Mouse (Mus musculus) lung, postnatal 14 days (tissue): ENCODE measurements around the gene Grem2.
A peak's percentile ranks its signal among the peaks of the same experiment; 100 is the strongest.

ENCODE experiments used
- DNase-seq: peaks from one replicate; pipeline ENCODE4 v3.0.0; 2021

Grem2 gene

DNA sequence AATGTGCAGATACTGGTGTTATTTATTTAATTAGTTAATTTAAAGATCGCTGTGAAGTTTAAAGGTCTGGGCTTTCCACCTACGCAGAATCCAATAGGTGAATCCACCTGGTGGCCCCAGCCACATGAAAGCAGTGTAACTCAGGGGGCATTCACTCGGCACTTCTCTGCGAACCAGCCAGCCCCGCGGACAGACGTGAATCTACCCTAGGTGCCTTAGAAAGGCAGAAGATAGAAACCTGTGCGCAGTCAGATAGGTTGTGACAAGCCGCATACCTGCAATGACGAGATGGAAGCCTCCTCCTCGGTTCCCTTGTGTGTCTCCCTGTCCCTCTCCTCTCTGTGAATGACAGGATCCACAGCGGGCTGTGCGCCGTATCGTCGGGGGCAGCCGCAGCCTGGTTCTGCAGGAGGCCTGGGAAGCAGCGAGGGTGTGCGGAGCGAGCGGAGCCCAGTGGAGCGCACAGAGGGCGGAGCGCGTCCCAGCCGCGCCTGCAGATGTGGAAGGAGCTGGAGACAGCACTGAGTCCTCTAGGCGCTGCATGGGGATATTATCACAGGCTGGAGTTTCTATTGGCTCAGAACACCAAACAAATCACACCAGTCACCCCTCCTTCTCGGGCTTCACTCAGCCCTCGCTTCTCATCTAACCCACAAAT is at the start of gene Grem2:
Gene Grem2 (minus strand): TSS at position 522 of the 658 bp plus-strand sequence.
- peak; percentile 53 for DNase-seq

DNA sequence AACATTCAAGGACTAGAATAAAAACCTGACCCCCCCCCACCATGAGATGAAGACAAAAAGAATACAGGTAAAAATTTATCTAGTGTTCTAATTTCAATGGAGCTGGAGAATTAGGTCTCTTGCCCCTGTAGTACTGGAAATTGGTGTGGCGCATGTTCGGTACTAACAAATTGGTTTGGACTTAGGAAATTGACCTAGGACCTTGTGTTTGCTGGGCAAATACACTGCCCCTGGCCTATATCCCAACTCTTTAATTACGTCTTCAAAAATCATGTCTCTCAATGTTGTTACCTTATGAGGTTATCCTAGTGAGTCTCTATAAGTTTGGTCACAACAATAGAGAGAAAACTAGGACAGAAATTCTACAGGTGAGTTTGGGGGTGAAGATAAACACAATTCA is 38.2 kb upstream of the Grem2 start:
- DNase-seq: no peak

DNA sequence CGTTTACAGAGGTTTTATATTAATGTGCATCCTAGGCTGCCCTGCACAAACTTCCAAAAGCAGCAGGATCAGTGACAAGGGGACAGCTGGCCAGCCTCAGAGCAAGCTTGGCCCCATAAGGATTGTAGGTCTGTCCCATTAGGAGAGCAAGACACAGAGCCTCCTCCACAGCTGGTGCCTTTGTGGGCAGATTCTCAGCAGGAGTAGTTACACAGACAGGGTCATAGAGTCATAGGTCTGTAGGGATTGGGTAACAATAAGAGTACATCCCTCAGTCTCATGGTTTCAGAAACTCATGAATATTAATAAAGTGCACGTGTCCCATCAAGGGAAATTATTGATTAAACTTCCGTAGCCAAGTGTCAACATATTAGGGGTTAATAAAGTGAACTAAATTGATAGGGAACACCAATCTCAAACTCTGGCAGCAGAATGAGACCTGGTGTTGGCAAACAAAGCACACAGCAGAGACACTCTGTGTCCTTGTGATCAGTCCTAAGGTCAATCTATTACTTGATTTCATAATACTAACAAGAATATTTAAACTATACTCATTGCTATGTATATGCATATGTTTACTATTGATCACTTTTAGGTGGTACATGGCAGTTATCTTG is 9.5 kb upstream of the Grem2 start:
- no peak for DNase-seq

DNA sequence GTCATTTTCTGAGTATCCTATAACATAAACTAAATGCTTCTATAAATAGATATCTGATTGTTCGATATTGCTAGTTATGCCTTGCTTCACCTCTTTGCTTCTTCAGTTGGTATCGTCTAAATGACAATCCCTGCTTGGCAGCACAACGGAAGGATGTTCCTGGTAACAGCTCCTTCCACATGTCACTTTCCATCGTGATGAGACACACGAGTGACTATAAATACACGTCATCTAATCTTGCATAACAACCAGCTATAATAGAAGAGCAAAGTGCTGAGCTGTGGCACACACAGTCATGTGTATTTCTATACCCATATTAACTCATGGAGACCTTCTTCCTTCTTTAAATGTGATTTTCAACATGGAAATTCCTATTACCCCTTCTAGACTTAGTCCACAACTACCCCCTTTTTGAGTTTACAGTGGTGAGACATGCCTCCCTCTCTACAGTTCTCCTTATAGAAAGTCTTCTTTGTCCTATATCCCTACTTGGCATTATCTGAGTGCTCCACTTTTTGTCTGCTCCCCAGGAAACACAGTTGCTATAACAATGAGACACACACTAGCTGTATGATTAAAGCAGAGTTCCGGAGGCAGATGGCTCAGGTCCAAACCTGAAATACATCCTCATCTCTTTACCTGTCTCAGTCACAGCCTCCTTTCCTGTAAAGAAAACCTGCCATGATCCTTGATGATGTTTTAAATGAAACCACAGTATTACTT is 8.0 kb upstream of the Grem2 start:
- no peak for DNase-seq

DNA sequence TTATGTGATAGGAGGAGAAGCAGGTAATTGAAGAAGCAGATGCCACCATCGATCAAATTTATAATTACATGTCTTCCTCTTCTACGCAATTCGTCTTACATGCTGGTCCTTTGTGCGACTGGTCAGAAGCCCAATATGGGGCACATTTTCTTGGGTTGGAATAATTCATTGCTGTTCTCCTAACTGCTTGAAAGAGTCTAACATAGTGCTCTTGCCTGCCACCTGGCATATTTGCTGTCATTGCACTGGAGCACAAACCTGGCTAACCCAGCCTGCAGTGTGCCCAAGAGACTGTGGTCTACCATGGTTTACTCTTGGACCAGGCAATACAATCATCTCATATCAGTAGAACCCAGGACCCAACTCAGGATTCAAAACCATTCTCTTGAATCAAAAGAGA is 2.7 kb downstream of the Grem2 start:
- DNase-seq: no peak

DNA sequence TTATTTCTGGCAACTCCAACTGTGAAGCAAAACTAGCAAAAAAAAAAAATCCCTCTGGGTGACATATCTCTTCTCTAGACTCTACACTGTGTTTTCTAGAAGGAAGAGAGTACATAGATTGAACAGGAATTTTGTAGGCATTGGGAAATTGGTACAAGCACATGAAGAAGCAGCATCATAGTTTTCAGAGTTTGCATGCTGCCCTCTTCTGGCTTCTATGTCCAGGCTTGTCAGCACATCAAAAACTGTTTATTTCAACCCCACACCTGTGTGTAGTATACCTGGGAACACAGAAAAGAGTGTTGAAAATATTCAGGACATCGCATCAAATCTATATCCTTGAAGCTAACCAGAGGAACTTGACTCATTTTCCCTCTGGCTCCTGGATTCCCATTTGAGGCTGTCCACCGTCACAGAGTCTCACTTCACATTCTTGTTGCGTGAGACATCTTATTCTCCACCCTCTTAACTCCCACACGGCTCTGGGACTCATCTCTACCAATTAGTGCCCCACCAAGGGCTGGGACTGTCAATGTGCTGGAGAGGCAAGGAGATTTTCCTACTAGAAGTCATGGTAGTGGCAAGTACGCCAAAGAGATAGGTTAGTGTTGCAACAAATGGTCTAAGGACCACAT is 3.3 kb downstream of the Grem2 start:
- DNase-seq: no peak

DNA sequence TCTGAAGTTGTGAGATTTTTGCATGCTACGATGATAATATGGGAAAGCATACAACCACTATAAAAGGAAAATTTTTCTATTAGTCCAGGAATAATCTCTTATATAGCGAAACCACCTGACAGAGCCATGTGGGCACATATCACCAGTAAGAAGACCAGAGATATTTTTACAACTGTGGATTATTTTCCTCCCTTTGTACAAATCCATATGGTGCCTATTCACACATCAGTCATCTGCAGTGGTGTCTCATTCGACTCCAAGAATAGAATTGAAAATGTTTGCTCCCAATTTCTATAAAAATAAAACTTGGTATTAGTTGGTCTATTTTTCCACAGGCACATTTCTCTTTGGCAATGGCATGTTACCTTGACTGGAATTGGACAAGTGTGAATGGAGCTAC is 11.8 kb downstream of the Grem2 start:
- no peak for DNase-seq

DNA sequence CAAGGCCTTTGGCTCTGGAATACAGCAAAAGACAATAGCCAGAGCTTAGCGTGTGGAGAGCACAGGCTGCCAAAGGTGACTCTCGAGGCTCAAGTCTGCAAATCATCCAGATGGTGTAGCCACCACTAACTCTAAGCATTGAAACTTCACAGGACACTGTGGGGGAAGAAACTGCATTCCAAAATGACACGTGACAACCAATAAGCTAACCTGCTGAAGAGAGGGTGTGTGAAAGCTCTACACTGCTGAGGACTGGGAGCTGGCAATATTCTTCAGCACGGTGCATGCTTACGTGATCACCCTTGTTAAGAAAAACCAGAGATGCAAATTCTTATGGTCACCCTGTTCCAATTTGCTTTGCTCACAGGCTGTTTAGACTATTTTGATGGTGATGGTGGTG is 13.4 kb downstream of the Grem2 start:
- DNase-seq: no peak

DNA sequence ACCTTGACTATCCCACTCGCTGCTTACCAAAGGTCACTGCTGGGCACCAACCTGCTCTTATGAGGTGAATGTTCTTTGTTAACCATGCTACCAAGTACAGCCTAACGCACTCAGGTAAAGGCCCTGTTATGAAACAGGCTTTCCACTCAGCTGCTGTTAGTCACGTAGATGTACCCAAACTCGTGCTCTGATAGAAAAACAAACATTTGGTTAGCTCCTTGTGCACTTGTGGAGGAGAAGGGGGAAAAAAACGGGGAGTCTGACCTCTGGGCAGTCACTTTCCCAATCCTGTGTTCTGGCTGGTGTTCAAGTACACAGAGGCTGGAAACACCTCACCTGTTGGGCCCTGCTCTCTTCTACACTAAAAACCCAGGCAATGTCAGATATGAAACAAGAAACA is 14.0 kb downstream of the Grem2 start:
- DNase-seq: peak; percentile 46

DNA sequence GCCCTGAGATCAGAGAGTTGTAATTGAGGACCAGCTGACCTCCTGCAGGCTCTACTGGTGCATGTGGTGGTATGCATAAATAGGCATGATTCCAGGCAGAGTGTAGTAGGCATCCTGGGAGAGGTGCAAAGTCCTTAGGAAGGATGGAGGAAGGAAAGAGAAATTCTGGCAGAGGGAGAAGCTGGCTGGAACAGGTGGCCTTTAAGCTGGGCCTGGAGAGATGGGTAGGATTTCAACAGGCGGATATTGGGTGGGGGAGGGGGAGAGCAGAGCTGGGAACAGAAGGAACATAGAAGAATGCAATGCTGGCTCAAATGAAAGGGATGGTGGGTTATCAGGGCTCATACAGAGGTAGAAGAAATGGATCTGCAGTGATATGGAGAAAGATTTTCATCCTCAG is 18.9 kb downstream of the Grem2 start:
- DNase-seq: no peak

DNA sequence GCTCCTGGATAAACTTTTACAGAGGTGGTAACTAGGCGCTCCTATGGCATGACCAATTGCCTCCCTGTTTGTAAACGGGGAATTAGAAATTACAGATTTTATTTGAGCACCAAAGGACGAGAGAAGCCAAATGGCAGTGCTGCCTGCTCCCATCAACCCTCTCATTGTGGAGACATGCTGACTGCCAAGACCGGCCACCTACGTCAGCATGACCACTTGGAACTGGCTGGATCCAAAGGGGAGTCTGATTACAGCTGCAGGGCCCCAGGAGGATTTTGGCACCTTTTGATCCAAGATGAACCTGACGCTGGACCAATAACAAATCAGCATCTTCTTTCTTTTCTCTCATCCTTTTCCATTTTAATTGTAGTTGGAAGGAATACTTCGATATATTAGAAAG is 29.1 kb downstream of the Grem2 start:
- DNase-seq: no peak

DNA sequence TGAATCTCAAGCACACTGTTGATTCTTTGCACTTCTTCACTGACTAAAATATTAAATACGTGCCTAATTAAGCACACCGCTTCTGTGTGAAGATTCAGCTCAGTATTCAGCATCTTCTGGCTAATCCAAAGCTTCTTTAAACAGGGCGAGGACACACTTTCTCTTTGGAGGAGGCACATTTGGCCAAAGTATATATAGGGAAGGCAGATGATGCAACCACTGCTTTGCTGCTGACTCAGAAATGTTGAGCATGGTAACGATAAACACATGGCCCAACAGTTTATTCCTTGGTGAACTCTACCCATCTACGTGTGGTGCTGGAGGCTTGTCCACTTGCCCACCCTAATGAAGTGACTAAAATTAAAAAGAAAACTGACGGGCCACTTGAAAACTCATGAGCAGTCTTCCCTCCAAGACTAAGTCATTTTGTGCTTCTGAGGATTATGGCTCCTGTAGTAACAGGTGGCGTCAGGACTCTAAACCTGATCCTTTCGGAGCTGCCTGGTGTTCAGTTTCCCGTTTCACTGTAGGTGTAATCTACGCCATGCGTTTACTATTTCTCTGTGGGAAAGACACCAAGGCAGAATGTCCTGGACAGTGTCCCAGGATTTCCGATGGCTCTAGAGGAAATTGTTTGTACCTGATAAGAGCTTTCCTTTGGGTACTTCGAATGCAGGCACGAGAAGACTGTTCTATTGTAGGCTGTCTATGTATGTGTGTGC is 32.8 kb downstream of the Grem2 start:
- DNase-seq: no peak

DNA sequence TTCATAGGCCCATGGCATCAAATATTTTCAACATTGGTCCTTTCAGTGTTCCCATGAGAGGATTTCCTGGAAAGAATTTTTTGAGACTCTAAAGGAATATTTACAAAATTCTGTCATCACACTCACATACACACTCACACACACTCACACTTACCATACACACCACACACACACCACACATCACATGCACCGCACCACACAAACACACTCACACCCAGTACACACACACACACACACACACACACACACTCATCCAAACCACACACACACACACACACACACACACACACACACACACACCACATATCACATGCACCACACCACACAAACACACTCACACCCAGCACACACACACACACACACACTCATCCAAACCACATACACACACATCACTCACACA is 33.5 kb downstream of the Grem2 start:
- DNase-seq: no peak

DNA sequence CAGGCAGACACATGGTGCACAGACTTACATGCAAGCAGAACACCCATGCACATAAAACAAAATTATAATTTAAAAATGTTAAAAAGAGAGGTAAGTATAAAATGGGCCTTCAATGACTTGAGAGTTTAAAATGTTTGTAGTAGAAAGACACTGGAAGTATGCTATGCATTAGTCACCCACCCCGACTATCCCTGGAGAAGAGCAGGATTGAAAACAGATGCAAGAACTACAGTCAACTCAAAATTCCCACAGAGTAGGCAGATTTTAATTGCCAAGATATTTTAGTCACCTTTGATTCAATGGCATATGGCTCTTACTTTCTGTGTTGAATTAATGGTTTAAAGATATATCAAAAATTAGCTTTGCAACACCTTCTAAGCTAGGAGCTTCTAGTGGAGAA is 39.1 kb downstream of the Grem2 start:
- no peak for DNase-seq

DNA sequence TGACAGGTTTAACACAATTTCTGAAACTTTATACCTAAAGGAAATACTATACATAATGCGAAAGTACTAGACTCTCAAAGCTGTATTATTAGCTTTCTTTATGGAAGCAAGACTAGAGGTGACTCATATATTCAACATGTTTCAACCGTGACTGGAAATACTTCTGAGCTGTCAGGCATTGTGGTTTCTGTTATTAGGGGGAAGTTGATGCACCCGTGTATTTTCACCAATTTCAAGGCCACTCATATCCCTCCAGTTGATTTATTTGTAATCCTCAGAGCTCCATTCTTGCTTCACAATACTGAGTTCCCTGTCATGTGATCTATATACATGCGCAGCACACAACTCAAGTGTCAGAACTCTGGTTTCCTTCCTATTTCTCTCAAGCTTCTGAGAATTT is 46.4 kb downstream of the Grem2 start:
- DNase-seq: no peak

DNA sequence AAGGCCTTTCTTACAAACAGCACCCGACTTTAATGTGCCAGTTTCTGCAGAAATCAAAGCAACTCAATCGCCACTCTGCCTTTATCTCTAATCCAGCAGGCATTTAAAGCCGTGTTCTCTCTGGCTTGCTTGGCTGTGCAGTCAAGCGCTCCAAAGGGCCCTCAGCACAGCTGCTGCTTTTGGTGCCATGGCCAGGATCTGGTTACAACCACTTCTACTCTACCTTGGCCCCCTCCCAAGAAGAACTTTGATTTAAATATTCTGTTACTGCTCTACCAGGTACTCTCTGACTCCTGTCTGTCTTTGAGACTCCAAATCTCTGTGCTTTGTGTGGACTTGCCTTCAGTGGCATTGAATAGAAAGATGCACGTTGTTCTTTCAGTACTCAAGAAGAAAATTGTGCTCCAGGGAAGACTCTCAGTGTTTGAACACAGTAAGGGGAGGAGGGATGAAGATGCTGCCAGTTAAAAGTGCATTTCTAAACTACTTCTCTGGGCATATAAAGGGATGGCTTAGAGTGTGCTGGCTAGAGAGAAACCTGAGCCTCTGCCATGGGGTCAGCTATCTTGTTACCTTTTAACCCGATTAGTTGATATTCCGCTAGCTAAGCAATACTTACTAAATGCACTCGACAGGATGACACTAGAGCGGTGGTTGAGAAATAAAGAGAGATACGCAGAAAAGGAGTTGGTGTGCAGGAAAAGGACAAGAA is 61.1 kb downstream of the Grem2 start:
- DNase-seq: no peak

DNA sequence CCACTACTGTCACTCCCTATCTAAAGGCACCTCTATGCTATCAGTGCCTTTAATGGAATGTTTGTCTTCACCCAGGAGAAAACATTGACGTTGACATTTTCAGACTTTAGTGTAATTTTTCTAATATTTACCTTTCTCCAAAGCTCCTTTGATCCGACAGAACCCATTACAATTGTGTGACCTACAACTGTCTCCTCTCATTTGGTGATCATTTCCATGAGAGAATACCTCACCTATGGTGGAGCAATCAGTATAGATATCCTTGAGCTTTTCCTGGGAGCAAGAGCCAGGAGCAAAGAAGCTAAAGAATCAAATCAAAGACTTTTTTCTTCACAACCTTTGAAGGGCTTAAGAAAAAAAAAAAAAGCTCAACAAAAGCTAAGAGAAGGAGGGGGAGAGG is 65.4 kb downstream of the Grem2 start:
- no peak for DNase-seq

DNA sequence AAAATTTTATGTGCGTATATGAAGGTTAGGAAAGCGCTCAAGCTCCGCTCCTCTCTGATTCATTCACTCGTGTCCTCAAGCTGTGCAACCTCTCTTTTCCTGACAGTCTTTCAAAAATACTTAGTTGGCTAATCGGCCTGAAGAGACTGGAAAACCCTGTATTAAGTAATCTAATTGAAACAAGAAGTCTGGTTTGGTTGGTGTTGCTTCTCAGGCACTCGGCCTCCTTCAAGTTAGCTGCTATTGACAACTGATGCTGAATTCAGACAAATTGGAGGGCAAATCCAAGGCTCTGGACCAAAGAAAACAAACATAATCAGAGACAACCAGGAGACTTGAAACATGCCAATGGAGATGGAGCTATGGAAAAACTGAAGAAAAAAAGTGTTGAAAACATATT is 76.8 kb downstream of the Grem2 start:
- no peak for DNase-seq

DNA sequence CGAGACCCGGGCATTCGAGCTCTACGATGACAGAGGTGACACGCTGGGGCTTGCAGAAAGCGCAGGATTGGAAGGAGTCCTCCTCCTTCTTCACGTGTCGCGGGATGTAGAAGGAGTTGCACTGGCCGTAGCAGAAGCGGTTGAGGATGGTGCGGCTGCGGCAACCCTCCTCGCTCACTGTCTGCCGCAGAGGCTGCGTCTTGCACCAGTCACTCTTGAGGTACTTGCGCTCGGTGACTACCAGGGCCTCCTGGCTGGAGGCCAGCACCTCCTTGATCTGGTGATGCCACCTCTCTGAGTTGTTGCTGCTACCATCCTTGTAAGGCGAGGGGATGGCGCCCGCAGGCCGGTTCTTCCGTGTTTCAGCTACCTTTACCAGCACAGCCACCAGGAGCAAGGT is 84.8 kb downstream of the Grem2 start:
- DNase-seq: no peak

DNA sequence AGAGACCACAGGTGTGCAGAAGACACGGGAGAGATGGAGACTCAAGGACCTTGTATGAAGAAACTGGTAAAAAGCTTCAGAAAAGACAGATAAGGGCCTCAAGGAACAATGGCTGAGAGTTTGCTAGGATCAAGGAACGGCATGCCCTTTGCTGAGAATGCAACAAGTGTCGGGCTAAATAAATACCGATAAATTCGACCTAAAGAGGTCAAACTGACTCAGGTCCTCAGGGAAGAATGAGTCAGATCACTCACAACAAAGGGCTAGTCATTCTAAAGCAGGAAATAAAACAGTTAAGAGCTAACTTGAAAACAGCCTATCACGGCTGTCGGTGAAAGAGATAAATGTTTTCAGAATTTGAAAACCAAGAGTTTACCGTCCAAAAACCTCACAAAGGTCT is 95.1 kb downstream of the Grem2 start:
- DNase-seq: no peak

DNA sequence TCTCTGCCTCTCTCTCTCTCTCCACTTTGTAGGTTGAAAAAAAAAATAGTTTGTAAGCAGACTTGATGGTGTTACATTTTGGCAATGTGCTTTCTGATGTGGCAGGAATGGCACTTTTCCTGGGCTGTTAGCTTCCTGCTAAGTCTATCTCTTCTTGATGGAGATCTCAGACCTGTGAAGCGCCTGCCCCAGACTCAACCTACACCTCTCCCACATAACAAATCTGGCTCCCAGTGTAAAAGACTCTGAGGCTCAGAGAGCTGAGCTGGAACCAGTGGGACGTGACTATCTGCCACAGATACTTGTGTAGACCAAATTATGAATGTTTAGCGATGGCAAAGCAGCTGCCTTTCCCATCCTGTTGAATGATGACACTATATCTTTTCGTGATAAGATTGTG is 109.8 kb downstream of the Grem2 start:
- DNase-seq: no peak

DNA sequence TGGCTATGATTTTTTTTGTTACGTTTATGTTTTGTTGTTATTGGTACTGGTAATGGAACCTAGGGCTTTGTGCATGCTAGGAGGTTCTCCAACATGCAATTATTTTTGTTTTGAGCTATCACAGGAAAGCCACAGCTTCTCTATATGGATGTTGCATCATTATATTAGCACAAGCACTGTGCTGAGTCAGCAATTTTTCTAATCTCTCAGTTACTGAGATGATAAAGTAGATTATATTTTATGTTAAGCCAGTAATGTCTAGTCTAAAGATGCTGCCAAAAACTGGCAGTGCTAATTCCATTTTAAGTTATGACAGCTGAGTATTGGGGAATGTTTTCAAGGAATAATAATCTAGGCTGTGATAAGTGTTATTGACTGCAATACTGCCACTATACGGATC is 133.0 kb downstream of the Grem2 start:
- DNase-seq: no peak
